Comparison of ENCODE assay signal across 15 mouse cellular contexts in the genomic region with DNA sequence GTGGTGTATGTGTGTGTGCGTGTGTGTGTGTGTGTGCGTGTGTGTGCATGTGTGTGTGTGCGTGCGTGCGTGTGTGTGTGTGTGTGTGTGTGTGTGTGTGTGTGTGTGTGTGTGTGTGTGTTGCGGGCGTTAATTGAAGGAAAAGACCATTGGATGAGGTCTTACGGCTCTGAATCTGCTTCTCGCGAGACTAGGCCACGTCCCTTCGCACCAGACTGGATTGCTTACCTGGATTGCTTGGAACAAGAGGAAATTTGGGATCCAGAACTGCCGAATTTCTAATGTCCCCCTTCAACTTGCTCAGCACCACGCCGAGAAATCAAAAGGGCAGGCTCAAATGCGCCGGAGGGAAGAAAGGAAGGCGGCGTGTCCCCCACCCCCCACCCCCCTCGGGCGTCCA. TPM values are rescaled to one million over a fixed set of nuclear protein-coding genes. Genes with fewer than 3 reads are reported as not detected.
DNase-seq lines count a peak whose midpoint lies in the region; ATAC-seq and TF ChIP-seq lines count a peak whose summit lies in the region.
"Had no signal": no experiment of that assay in that cellular context is flagged by ENCODE, and none has a peak within 500 bp of the region (broad histone marks: within the 10 kb centered on the region; RNA-seq: fewer than 3 reads in every experiment).

A gene (minus strand): TSS at position 366 of the 400 bp plus-strand sequence.

- H3K27ac ChIP-seq in heart, embryonic 10.5 days, result no peak within 1 kb of the TSS
- no peak within 1 kb of the TSS for H3K27ac ChIP-seq in kidney, embryonic 15.5 days
- H3K27ac ChIP-seq in stomach, embryonic 15.5 days, result no peak within 1 kb of the TSS
- no peak within 1 kb of the TSS for H3K27ac ChIP-seq in stomach, postnatal 0 days (replicated peaks)
- H3K27ac ChIP-seq in small intestine, adult 2 months (ENCODE audit: insufficient read depth, low read depth, low read length), result no peak within 1 kb of the TSS
- H3K27ac ChIP-seq: gastrocnemius, adult 2 months had no signal

- no peaks in the 10 kb centered on the region for H3K4me1 ChIP-seq in heart, embryonic 10.5 days
- 0 out of 2 replicates have a peak, but pooled peaks cover 3% of the 10 kb centered on the region for H3K4me1 ChIP-seq in kidney, embryonic 15.5 days
- 0 out of 2 replicates have a peak, but pooled peaks cover 3% of the 10 kb centered on the region for H3K4me1 ChIP-seq in stomach, embryonic 15.5 days
- no peaks in the 10 kb centered on the region for H3K4me1 ChIP-seq in stomach, postnatal 0 days (replicated peaks; ENCODE audit: control insufficient read depth, insufficient read depth)
- H3K4me1 ChIP-seq in small intestine, adult 2 months (ENCODE audit: control insufficient read depth, insufficient read depth, insufficient read length, low read length), result no peaks in the 10 kb centered on the region

- 19% methylated on average over 16 of the region's 21 CpGs for whole genome bisulfite sequencing in heart, embryonic 10.5 days
- 27% methylated on average over 19 of the region's 21 CpGs for WGBS in kidney, embryonic 15.5 days
- 39% methylated on average over 16 of the region's 21 CpGs for WGBS in stomach, embryonic 15.5 days
- 25% methylated on average over 21 of the region's 21 CpGs for WGBS in stomach, postnatal 0 days
- 17% methylated on average over 18 of the region's 21 CpGs for WGBS in small intestine, adult 2 months

- H3K4me3 ChIP-seq in heart, embryonic 10.5 days, result peak within 1 kb of the TSS; percentile 24
- H3K4me3 ChIP-seq in kidney, embryonic 15.5 days (replicated peaks), result peak within 1 kb of the TSS; percentile 16
- no peak within 1 kb of the TSS for H3K4me3 ChIP-seq in stomach, embryonic 15.5 days (replicated peaks)
- no peak within 1 kb of the TSS for H3K4me3 ChIP-seq in stomach, postnatal 0 days (ENCODE audit: low read depth, low read length)
- peak within 1 kb of the TSS; percentile 19; the same call in 1 of the 2 replicates for H3K4me3 ChIP-seq in small intestine, adult 2 months (ENCODE audit: low read depth, low read length)
- H3K4me3 ChIP-seq: myocyte had no signal

- TF ChIP-seq POLR2A in small intestine, adult 2 months (IDR thresholded peaks at IDR 0.05; ENCODE audit: low read depth, low read length), result no peak

- H3K36me3 ChIP-seq in heart, embryonic 10.5 days, result no peaks in the 10 kb centered on the region
- H3K36me3 ChIP-seq in kidney, embryonic 15.5 days, result no peaks in the 10 kb centered on the region
- no peaks in the 10 kb centered on the region for H3K36me3 ChIP-seq in stomach, embryonic 15.5 days
- H3K36me3 ChIP-seq in stomach, postnatal 0 days (ENCODE audit: control insufficient read depth, insufficient read depth, low read length), result no peaks in the 10 kb centered on the region
- no peaks in the 10 kb centered on the region for H3K36me3 ChIP-seq in small intestine, adult 2 months (ENCODE audit: control insufficient read depth, insufficient read depth, low read length)

- 0 out of 2 replicates have a peak within 1 kb of the TSS, but pooled peaks have one; percentile 14 for H3K4me2 ChIP-seq in kidney, embryonic 15.5 days
- peak within 1 kb of the TSS; percentile 30; the same call in 1 of the 2 replicates for H3K4me2 ChIP-seq in stomach, embryonic 15.5 days
- no peak within 1 kb of the TSS for H3K4me2 ChIP-seq in stomach, postnatal 0 days (replicated peaks; ENCODE audit: low read depth)

- no peaks in the 10 kb centered on the region for H3K9me3 ChIP-seq in heart, embryonic 10.5 days
- H3K9me3 ChIP-seq in kidney, embryonic 15.5 days (replicated peaks), result no peaks in the 10 kb centered on the region
- no peaks in the 10 kb centered on the region for H3K9me3 ChIP-seq in stomach, embryonic 15.5 days
- no peaks in the 10 kb centered on the region for H3K9me3 ChIP-seq in stomach, postnatal 0 days (ENCODE audit: control insufficient read depth, low read length)

- TF ChIP-seq CTCF in stomach, postnatal 0 days (IDR thresholded peaks at IDR 0.05; ENCODE audit: low read depth), result no peak
- no peak for TF ChIP-seq CTCF in small intestine, adult 2 months (IDR thresholded peaks at IDR 0.05; ENCODE audit: extremely low read depth, insufficient read length, insufficient replicate concordance, low read depth, low read length)

- TF ChIP-seq EP300 in stomach, postnatal 0 days (optimal IDR thresholded peaks at IDR 0.05), result no peak

- ATAC-seq in kidney, embryonic 15.5 days (replicated peaks; ENCODE audit: low FRiP score), result no peak
- ATAC-seq in stomach, embryonic 15.5 days (ENCODE audit: insufficient read depth, low FRiP score, low read depth), result no peak
- no peak for ATAC-seq in stomach, postnatal 0 days (ENCODE audit: low FRiP score, low TSS enrichment)

- H3K27me3 ChIP-seq in heart, embryonic 10.5 days (ENCODE audit: insufficient read depth, poor library complexity, severe bottlenecking), result peaks cover 84% of the 10 kb centered on the region
- peaks cover 91% of the 10 kb centered on the region for H3K27me3 ChIP-seq in kidney, embryonic 15.5 days
- H3K27me3 ChIP-seq in stomach, embryonic 15.5 days (replicated peaks), result peaks cover 35% of the 10 kb centered on the region
- H3K27me3 ChIP-seq in stomach, postnatal 0 days (ENCODE audit: control insufficient read depth, insufficient read depth, low read length), result peaks cover 7% of the 10 kb centered on the region; the same call in 1 of the 2 replicates
- peaks cover 34% of the 10 kb centered on the region for H3K27me3 ChIP-seq in small intestine, adult 2 months (ENCODE audit: control insufficient read depth, insufficient read depth, low read length)

- H3K9ac ChIP-seq in kidney, embryonic 15.5 days, result no peak within 1 kb of the TSS
- no peak within 1 kb of the TSS for H3K9ac ChIP-seq in stomach, embryonic 15.5 days
- H3K9ac ChIP-seq in stomach, postnatal 0 days (ENCODE audit: low read length), result no peak within 1 kb of the TSS

- no peak for DNase-seq in heart, embryonic 10.5 days (ENCODE audit: low spot score)
- DNase-seq in heart, adult 8-10 months (ENCODE audit: low spot score), result no peak
- DNase-seq in kidney, postnatal 4 days, result no peak
- no peak for DNase-seq in stomach, postnatal 0 days (ENCODE audit: low spot score)
- no peak for DNase-seq in right cerebral cortex, postnatal 4 days
- DNase-seq: adrenal gland, postnatal 36 days; cerebellum, adult 9-10 months; gastrocnemius, adult 2 months; lung, adult 18-20 months had no signal

RNA-seq across cellular contexts. Expression of the gene that starts here (rescaled TPM):
- polyA plus RNA-seq in heart, embryonic 10.5 days (2016; fragmentation: Nextera tagmentation; extraction: Ambion mirVana), result 0.25 TPM in 1 of 2 replicates, not detected in the other
- total RNA-seq in heart, adult 8-10 months (2022), result not detected
- polyA plus RNA-seq in kidney, embryonic 15.5 days (2015; fragmentation: Nextera tagmentation; extraction: Ambion mirVana), result not detected in 2 replicates
- not detected in 2 replicates for polyA plus RNA-seq in stomach, embryonic 15.5 days (2015; fragmentation: Nextera tagmentation; extraction: Ambion mirVana)
- polyA plus RNA-seq in stomach, postnatal 0 days (2015; fragmentation: Nextera tagmentation; extraction: Ambion mirVana), result 0.06 TPM in 1 of 2 replicates, not detected in the other
- not detected in 2 replicates for polyA plus RNA-seq in small intestine, adult 2 months (2012; rRNA removed)
- total RNA-seq: adrenal gland, postnatal 36 days; gastrocnemius, adult 2 months; layer of hippocampus, adult 8-10 months had no signal
- polyA plus RNA-seq: embryonic facial prominence, embryonic 11.5 days; myocyte had no signal

Comparison
In these comparisons a context has a peak if more than half of its experiments do, and no peak if none do; other contexts are left out.
1. H3K4me3 ChIP-seq: peak in heart, embryonic 10.5 days (single experiment), kidney, embryonic 15.5 days (single experiment) and small intestine, adult 2 months (single experiment); none in stomach, embryonic 15.5 days (single experiment) and stomach, postnatal 0 days (single experiment).